Mouse (Mus musculus) Patski (cell line): ENCODE measurements around the gene C77080. TPM values are rescaled to one million over a fixed set of nuclear protein-coding genes. Genes with fewer than 3 reads are reported as not detected.

Experiments
- ATAC-seq: fragments of 100-300 bp; one replicate; pipeline ENCODE4 v1.8.0; 2021
- CTCF ChIA-PET: fragments of 350-600 bp; sonication (Branson Sonifier 250); formaldehyde crosslinking; loops from one replicate; lab custom pipeline; 2022; ENCODE audit warnings: inconsistent platforms; lab: Charles Lee
- POLR2A ChIA-PET: fragments of 350-600 bp; sonication (Branson Sonifier 250); formaldehyde crosslinking; loops from one replicate; lab custom pipeline; 2022; ENCODE audit warnings: antibody characterized with exemption, inconsistent platforms; lab: Charles Lee
- DNase-seq: peaks from one replicate; pipeline ENCODE4 v3.0.0-alpha.2; 2011; ENCODE audit warnings: low read depth, low spot score
- H3K27me3 ChIP-seq: fragments of 371-371 bp; one replicate; pipeline ENCODE4 v1.5.1; 2021
- CTCF ChIP-seq: fragments of 100-300 bp; IDR thresholded peaks from one replicate; pipeline ENCODE4 v1.5.1; 2021
- in situ Hi-C: fragments of 300-500 bp; cut with MboI; formaldehyde crosslinking; loops from 3 replicates; pipeline ENCODE4 v1.11.1; 2018; ENCODE audit warnings: low pct_unique_long_range_greater_than_20kb, mixed read lengths
- polyA plus RNA-seq: library from polyadenylated mRNA; unstranded; gene quantifications from one replicate; pipeline ENCODE4 v1.2.3, GENCODE M21; 2021

The C77080 gene
- polyA plus RNA-seq, 1 experiment from 2014 or later = 47.3 TPM

DNA sequence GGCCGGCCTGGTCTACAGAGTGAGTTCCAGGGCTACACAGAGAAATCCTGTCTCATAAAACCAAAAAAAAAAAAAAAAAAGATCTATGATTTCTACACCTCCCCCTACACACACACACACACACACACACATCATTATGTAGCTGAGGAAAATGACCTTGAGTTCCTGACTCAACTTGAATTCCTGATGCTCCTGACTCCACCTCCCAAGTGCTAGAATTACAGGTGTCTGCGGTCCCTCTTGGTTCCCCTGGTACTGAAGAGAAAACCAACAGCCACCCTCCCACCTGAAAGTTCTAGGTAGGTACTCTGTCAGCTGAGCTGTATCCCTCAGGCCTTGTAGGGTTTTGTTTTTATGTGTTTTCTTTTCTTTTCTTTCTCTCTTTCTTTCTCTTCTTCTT is 8.7 kb downstream of the C77080 start:
- no peak for DNase-seq
- no peak for ATAC-seq
- CTCF ChIA-PET = no interaction called here

DNA sequence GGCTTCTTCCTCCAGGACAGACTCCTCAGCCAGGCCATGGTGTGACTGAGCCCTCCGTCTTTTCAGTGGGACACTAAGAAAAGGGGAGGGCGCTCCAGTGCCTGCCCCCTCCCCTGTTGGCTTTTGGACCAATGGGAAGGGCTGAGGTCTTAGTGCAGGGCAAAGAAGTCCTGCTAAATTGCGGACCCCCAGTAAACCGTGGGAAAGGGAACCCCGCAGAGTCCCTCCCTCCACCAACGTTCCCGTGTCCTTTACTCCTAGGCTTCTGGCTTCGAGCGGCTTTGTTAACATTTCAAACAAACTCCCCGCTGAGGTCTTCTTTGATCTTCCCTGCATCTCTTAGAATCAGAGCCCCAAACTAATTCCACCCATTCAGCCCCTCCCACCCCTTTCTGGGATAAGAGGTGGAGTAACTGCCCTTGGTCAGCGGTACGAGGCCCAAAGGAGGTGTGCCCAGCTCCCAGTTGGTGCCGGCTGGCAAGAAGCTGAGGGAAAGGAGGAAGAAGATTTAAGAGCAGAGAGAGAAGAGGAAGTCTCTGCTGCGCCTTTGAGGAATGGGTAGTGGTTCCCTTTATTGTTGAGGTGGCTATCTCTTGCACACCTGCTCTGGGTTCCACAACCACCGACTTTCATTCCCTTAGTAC is 9.6 kb downstream of the C77080 start:
- no peak for DNase-seq
- in situ Hi-C loops = no loop called here
- POLR2A ChIA-PET = no interaction called here
- H3K27me3 ChIP-seq = no peaks in the 10 kb centered on the region
- no peak for ATAC-seq
- CTCF ChIA-PET = no interaction called here
- TF ChIP-seq CTCF = no peak

More for the DNA sequence above, 8.7 kb downstream of the C77080 start:
- no peak for TF ChIP-seq CTCF
- in situ Hi-C loops = no loop called here
- POLR2A ChIA-PET = interaction anchor here (0.8 kb wide), 1 partner anchor 36 kb away, joined by 3 read pairs; no protein-coding TSS in a partner anchor
- H3K27me3 ChIP-seq = no peaks in the 10 kb centered on the region

DNA sequence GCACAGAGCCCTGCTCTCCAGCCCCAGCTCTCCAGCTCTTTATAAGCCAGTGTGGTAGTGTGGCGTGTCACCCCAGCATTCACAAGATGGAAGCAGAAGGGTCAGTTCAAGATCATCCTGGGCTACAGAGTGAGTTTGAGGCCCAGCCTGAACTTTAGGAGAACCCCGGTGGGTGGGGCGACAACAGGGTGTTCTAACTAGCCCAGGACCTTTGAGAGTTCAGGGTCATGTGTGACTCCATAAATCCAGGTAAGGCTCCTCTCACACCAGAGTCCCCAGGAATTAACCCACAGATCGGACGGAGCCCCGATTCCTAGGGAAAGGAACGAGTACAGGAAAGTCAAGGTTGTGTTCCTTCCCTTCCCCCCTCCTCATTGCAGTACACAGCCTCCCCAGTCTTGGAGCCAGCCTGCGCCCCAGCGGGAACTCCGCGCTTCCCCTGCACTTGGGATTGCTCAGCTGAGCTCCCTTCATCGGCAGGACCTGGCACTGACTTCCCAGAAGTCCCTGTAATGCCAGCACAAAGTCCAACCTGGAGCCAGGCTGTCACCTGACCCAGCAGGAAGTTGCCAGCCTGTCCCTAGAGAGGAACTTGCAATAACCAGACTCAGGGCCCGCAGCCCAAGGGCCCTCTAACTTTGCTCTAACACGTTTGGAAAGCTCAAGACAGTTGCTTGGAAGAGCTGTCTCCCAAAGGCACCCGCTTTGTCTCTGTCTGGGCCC is 10.3 kb downstream of the C77080 start:
- TF ChIP-seq CTCF = no peak
- H3K27me3 ChIP-seq = no peaks in the 10 kb centered on the region
- POLR2A ChIA-PET = no interaction called here
- no peak for ATAC-seq
- no peak for DNase-seq
- CTCF ChIA-PET = no interaction called here
- in situ Hi-C loops = no loop called here

DNA sequence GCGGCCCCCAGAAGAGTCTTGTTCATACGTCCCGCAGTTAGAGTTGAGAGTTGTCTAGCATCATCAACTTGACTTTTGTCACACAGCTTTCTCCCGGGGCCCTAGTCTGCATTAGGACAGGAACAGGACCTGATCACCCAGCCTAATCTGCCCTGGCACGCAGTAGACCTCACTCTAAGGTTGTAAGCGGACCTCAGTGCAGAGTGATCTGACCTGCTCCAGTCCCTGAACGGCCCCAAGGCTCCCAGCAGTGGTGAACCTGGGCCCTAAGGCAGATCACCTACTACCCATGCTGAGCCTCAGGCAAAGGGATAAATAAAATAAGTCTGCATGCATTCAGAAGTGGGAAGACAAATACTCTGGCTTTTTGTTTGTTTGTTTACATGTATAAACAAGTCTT is 11.9 kb downstream of the C77080 start:
- CTCF ChIA-PET = interaction anchor here (0.8 kb wide), 1 partner anchor 83 kb away, joined by 3 read pairs; no protein-coding TSS in a partner anchor
- no peaks in the 10 kb centered on the region for H3K27me3 ChIP-seq
- no peak for DNase-seq
- no peak for ATAC-seq
- TF ChIP-seq CTCF = no peak
- POLR2A ChIA-PET = interaction anchor here (0.6 kb wide), 1 partner anchor 24 kb away, joined by 3 read pairs; no protein-coding TSS in a partner anchor
- in situ Hi-C loops = no loop called here

DNA sequence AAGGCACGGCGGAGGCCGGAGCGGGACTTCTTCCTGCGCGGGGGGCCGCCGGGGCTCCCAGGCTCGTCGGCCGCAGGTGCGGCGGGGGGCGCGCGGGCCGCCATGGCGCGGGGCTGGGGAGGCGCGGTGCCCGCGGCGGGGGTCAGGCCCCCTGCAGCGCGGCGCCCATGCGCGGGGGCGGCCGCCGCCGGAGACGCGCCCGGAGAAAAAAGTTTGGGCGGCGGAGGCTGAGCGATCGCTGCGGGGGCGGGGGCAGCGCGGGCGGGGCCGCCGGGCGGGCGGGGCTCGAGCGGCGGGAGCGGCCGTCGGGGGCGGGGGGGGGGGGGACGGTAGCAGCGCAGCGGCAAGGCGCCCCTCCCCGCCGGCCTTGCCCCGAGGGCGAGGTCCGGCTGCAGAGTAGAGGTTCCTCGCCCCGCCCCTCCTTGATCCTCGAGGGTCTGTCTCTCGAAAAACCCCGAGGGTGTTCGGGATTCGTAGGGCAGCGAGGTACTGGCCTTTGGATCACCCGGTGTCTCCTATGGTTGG is 12.9 kb downstream of the C77080 start:
- CTCF ChIA-PET = no interaction called here
- POLR2A ChIA-PET = no interaction called here
- TF ChIP-seq CTCF = no peak
- DNase-seq (no peak), ATAC-seq (no peak)
- in situ Hi-C loops = no loop called here
- H3K27me3 ChIP-seq = no peaks in the 10 kb centered on the region

DNA sequence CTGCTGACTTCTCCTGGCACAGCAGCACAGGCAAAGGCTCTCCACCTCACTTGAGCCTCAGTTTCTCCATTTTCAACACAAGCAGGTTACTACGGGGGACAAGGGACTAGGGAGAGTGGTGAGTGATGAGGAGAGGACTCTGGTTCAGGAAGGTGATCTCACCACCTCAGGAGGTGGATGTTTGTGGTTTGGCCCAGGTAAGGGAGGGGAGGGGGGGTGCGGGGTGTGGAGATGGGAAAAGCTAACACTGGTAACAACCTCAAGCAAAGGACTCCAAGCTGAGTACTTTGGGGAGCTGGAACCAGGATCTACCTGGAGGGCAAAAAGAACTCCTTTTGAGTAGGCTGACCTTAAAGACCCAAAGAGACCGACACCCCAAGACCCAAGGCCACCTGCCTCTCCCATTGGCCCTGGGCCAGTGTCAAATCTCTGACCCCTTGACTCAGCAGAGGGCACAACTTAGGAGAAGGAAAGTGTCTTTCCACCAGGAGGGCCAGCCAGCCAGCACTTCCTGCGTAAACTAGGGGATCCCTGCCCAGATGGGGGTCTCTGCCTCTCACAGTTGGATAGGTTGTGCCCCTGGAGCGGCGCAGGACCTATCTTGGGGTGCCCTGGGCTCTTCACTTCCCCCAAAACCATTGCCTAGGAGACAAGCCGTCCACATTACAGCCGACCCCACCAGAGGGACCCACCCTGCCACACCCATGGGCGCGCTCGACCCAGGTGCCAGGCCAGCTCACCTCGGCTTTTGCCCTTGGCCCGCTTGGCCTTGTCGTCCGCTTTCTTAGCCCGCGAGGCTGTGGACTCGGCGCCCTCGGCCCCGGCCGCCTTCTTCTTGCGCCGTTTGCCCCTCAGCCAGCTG is 13.6 kb downstream of the C77080 start:
- TF ChIP-seq CTCF = no peak

DNA sequence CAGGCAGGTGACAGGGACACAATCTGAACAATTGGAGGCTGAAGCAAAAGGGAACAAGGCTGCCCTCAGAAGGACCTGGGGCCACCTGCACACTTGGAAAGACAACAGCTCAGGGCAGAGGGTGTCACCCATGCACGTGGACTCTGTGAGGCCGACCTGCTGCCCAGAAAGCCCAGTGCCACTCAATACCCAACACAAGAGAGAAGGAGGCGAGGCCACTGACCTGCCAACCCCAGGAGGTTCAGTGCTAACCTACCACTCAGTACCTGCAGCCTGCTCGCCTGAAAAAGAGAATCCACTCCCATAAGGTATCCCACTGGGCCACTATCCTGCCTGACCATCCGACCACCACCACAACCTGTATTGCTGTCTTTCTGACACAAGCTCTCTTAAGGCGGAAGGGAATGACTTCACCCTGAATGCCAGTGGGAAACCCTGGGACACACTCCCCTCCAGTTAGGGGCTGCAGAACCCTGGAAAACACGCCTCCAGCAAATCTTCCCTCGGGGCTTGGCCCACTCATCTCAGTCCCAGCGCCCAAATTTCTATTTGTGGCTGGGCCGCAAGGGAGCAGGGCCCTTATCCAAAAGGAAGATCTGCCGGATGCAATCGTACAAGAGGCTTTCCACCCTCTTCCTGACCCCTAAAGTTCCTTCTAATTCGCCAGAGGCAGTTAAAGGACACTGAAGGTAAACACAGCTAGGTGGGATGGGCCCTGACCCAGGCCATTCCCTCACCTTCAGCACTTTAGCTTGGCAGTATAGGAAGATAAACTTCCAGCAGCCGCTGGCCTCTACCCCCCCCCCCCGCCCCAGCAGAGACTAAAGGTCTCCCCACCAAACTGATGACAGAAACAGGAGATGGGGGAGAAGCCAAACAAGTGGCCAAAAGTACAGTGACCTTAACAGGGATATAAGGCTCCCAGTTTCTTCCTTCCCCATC is 14.6 kb downstream of the C77080 start:
- DNase-seq = no peak
- no peaks in the 10 kb centered on the region for H3K27me3 ChIP-seq
- ChIA-PET CTCF (no interaction called here), POLR2A (interaction anchor here (0.8 to 1.4 kb wide), 3 partner anchors 7 to 14 kb away, joined by 3 read pairs; partner anchors contain the start of gene C77080)
- in situ Hi-C loops = no loop called here
- no peak for ATAC-seq
- TF ChIP-seq CTCF = no peak

More for the DNA sequence above, 13.6 kb downstream of the C77080 start:
- DNase-seq (no peak), ATAC-seq (peak; percentile 40)
- ChIA-PET CTCF (no interaction called here), POLR2A (interaction anchor here (0.8 kb wide), 1 partner anchor 8 kb away, joined by 3 read pairs; no protein-coding TSS in a partner anchor)
- in situ Hi-C loops = no loop called here
- no peaks in the 10 kb centered on the region for H3K27me3 ChIP-seq

DNA sequence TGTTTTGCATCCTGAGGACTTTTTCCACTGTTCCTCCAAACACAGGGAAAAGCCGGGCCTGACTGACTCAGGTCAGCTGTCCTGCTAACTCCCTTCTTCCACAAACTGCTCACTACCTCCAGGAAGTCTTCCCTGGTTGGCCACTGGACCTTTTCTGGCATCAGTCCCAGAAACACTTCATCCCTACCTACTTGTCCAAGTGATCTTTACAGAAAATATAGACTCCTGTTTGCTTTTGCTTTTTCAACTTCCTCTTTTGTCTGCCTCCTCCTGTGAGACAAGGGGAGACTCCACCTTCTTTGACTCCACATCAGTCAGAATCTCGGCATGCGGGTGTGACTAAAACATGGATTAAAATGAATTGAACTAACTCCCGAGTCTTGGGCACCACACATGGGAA is 16.4 kb downstream of the C77080 start:
- DNase-seq = no peak
- no peak for TF ChIP-seq CTCF
- in situ Hi-C loops = no loop called here
- ChIA-PET CTCF (no interaction called here), POLR2A (interaction anchor here (1.4 kb wide), 1 partner anchor 16 kb away, joined by 3 read pairs; the partner anchor contains the start of gene C77080)
- no peak for ATAC-seq
- H3K27me3 ChIP-seq = no peaks in the 10 kb centered on the region

DNA sequence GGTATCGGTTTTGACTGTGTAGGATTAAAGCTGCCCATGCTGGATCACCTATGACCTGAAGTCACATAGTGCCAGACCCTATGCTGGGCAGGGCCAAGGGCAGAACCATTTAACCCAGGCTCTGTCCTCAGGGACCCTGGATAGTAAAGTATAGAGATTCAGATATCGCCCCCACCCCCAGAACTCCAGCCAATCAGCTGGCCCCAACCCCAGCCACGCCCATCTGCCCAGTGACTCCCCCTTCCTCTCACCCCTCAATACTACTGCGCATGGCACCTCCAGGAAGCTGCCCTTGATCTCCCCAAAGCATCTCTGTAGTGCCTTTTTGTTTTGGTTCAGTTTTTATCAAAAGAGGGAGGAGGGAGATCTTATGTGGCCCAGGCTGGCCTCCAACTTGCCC is 18.4 kb downstream of the C77080 start:
- POLR2A ChIA-PET = interaction anchor here (0.8 to 1.4 kb wide), 2 partner anchors 21 to 29 kb away, joined by 3 read pairs; no protein-coding TSS in a partner anchor
- in situ Hi-C loops = no loop called here
- no peaks in the 10 kb centered on the region for H3K27me3 ChIP-seq
- DNase-seq = no peak
- no peak for ATAC-seq
- CTCF ChIA-PET = no interaction called here
- TF ChIP-seq CTCF = no peak
